ENCODE assay signal across 15 mouse cellular contexts in genomic region chr6:66168913-66169312, GRCm38 (mm10).
"Had no signal": no experiment of that assay in that cellular context is flagged by ENCODE, and none has a peak within 500 bp of the region (broad histone marks: within the 10 kb centered on the region; RNA-seq: fewer than 3 reads in every experiment).

No protein-coding gene starts in this region.

- H3K27ac ChIP-seq: neural tube, embryonic 15.5 days; stomach, embryonic 15.5 days; stomach, postnatal 0 days had no signal

- H3K9ac ChIP-seq: neural tube, embryonic 15.5 days; stomach, embryonic 15.5 days had no signal

- H3K4me2 ChIP-seq: neural tube, embryonic 15.5 days; stomach, embryonic 15.5 days had no signal

- DNase-seq: retina, postnatal 1 day; right cerebral cortex, adult 18-20 months; right cerebral cortex, postnatal 14 days; right cerebral cortex, postnatal 25 days; right cerebral cortex, postnatal 4 days; spleen, adult 18-20 months; thymus, adult 18-20 months; thymus, adult 2 months; thymus, postnatal 14 days; thymus, postnatal 25 days; thymus, postnatal 36 days; thymus, postnatal 4 days had no signal

- H3K27me3 ChIP-seq: neural tube, embryonic 15.5 days; stomach, embryonic 15.5 days had no signal

- H3K36me3 ChIP-seq: neural tube, embryonic 15.5 days; stomach, embryonic 15.5 days had no signal

- H3K4me1 ChIP-seq: neural tube, embryonic 15.5 days; stomach, embryonic 15.5 days had no signal

- H3K9me3 ChIP-seq: neural tube, embryonic 15.5 days; stomach, embryonic 15.5 days had no signal

- H3K4me3 ChIP-seq: neural tube, embryonic 15.5 days; stomach, embryonic 15.5 days had no signal
